Mouse (Mus musculus): ENCODE data around the gene Tbc1d22a.

DNA sequence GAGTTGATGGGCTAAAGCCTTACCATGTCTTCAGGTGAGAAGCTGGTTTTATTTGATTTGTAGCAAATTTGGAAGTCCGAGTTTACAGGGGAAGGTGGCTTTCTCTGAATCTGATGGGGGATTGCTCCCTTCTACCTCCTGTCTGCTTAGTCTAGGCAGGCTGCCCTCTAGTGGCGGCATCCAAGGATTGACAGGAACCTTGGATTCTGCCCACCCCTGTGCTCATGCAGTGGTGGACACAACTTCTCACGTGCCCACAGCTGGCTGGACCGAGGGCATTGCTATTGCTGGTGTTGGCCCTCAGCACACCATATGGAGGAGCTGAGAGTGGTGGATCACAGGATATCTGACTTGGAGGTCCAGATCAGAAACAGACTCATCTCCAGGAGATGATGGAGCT is 22.0 kb downstream of the Tbc1d22a start:
- no peak for TF ChIP-seq CHD1 (IDR thresholded peaks at IDR 0.05; ENCODE audit: low read depth, low read length)
- TF ChIP-seq ZMIZ1 (IDR thresholded peaks at IDR 0.05; ENCODE audit: low read depth, low read length), result no peak
- no peak for TF ChIP-seq MAZ (IDR thresholded peaks at IDR 0.05; ENCODE audit: low read depth, low read length)
- TF ChIP-seq UBTF (IDR thresholded peaks at IDR 0.05; ENCODE audit: borderline replicate concordance, insufficient read depth, low read depth, low read length), result no peak
- TF ChIP-seq CTCF (IDR thresholded peaks at IDR 0.05 in 2 of 3, conservative IDR thresholded peaks at IDR 0.05 in 1 of 3; ENCODE audit: control insufficient read depth in 1 of 3, insufficient read depth in 1 of 3, low read depth in 2 of 3, low read length in 3 of 3, poor library complexity in 1 of 3, severe bottlenecking in 1 of 3), result peak; percentile 68 to 84 (median 78)
- TF ChIP-seq ZC3H11A (IDR thresholded peaks at IDR 0.05; ENCODE audit: low read depth, low read length), result no peak
- TF ChIP-seq SIN3A (IDR thresholded peaks at IDR 0.05; ENCODE audit: low read length), result no peak
- no peak for TF ChIP-seq ZNF384 (IDR thresholded peaks at IDR 0.05; ENCODE audit: low read depth, low read length)

Data from MEL (cell line).